Mouse (Mus musculus) adrenal gland, adult 18-20 months (tissue): ENCODE measurements around the gene Pld4. TPM values are rescaled to one million over a fixed set of nuclear protein-coding genes. Genes with fewer than 3 reads are reported as not detected.

ENCODE experiments used
- DNase-seq, 2 experiments: peaks; one replicate each; pipeline ENCODE4 v3.0.0; 2021 to 2022; ENCODE audit warnings: low spot score in 2 of 2
- long read RNA-seq, 2 experiments: library from polyadenylated mRNA; stranded (forward); transcript quantifications; one replicate each; pipeline ENCODE4 v2.0.0; 2021
- total RNA-seq, 2 experiments: library from RNA; stranded (reverse); gene quantifications; 1 replicate in 1 of 2; 2 replicates in 1 of 2; pipeline ENCODE4 v1.2.3; 2021

Pld4 gene
- total RNA-seq: 10 to 100 TPM; 11.2 to 18.1 TPM
- long read RNA-seq, experiment 1, transcript Pld4-201 (11 exons, 1,982 nt): major isoform, 16 of 20 reads
- long read RNA-seq, experiment 1, partial matches to known transcripts: 1 of 20 reads
- long read RNA-seq, experiment 1, other reads (novel, unspliced or antisense): 3 of 20 reads
- long read RNA-seq, experiment 2, transcript Pld4-201 (11 exons, 1,982 nt): major isoform, 7 of 12 reads
- long read RNA-seq, experiment 2, partial matches to known transcripts: 3 of 12 reads
- long read RNA-seq, experiment 2, other reads (novel, unspliced or antisense): 2 of 12 reads

GRCm38 (mm10) chr12:112760154-112760926 is at the start of gene Pld4:
Gene Pld4 (plus strand): TSS chr12:112760655.
- DNase-seq: peak in 1 of 2 experiments; percentile 20

DNA sequence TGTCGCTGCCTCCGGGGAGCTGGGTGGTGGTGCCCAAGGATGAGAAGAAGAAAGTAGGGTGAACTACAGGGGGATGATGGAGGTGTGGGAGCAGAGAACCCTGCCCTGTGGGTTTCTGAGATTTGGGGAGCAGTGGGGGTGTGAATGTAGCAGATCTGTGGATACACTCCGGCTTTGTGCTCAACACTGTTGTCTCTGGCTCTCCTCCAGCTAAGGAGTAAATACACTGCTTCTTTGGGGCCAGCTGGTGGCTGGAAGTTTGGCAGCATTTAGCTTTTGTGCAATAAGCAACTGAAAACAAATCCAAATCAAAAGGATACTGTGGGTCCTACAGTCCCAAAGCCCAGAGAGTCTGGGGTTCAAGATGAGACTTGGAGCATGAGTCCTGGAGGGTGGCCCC is 46.5 kb upstream of the Pld4 start:
- no peak for DNase-seq

GRCm38 (mm10) chr12:112717140-112717539 is 43.3 kb upstream of the Pld4 start:
- DNase-seq: peak; percentile 35 to 57

DNA sequence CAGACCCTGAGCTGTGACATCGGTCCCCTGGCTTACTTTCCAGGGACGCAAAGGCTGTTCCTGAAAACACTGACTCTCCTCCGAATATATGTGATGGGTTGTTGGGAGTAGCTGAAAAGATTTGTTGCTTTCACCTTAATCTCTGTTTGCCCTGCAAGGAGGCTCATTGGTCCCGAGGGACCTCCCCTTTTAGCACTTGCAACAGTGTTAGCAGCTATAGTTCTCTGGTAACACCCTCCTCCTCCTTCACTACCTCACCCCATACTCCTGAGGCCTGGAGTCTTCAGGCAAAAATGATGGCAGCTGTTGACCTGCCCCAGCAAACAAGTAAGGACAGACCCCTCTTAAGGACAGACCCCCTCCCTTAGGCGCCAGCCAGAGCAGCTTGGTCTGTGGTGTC is 41.5 kb upstream of the Pld4 start:
- no peak for DNase-seq

DNA sequence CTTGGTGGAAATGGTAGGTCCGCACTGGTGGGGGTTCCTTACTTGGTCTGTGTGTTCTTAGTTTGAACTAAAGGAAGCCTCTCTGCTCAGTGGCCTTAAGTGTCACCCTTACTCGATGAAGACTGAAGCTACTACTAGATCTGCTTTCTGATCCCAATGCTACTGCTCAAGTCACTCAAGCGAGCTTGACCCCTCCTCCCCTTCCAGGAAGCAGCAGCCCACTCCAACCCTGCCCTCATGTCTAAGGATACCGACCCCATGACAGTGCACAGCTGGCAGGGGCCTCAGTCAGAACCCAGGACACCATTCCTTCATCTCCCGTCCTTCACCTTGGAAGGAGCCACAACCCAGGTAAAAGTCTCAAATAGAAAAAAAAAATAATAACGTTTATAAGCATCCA is 40.2 kb upstream of the Pld4 start, which contains the start of gene Cep170b:
Cep170b (plus strand) TSS at position 240 of the 400 bp plus-strand sequence.
- DNase-seq: no peak

DNA sequence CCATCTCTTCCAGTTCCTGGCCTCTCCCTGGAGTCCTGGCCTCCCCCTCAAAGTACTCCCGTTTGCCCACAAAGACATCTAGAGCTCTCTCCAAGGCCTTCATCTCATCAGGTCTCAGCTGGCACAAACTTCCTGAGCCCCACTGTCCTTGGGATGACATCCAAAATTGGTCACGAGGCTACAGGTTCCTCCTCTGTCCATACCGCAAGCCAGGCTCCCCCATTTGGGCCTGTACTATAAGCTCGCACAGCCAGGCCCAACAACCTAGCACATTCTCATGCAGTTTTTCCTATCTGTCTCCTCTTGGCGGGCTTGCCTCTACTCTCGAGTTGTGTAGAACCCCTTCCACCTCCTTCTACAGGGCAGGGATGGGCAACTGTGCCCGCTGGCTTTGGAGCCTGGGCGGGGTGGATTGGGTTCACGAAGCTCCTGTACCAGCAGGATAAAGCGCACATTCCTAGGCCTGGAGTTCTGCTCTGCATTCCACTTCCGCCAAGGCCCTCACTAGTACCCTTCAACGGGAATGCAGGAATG is 39.5 kb upstream of the Pld4 start:
- DNase-seq: no peak

DNA sequence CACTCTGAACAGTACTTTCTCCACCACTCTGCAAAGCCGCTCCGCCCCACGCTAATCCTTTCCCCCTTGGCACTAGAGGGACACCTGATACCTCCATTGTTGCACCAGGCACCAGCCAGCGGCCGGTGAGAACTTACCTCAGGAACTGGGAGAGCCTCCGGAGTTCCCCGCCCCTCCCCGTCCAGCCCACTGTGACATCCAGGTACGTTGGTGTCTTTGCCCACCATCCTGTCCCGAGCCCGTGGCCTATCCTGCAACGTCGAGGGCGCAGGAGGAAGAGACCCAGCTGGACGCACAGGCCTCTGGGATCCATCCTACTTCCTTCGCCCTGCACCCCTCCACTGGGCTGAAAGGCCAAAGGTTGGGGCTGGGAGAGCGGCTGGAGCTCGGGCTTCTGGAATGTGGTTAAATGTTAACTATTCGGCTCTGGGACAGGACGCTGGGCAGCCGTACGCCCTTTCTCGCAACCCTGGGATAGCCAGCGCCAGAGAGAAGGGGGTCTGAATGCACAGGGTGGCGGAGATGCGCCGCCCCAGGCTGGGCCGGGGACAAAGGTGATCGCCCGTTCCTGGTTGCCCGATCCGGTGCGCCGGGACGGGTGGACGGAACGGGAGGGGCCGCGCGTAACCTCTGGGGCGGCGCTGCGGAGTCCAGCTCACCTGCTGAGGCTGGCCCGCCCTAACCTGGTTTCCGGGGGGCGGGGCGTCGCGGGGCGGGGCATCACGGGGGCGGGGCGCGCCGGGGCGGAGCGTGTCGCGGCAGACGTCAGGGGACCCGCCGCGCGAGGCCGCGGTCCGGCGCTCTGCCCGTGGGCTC is 38.8 kb upstream of the Pld4 start:
- peak; percentile 55 to 62 for DNase-seq

DNA sequence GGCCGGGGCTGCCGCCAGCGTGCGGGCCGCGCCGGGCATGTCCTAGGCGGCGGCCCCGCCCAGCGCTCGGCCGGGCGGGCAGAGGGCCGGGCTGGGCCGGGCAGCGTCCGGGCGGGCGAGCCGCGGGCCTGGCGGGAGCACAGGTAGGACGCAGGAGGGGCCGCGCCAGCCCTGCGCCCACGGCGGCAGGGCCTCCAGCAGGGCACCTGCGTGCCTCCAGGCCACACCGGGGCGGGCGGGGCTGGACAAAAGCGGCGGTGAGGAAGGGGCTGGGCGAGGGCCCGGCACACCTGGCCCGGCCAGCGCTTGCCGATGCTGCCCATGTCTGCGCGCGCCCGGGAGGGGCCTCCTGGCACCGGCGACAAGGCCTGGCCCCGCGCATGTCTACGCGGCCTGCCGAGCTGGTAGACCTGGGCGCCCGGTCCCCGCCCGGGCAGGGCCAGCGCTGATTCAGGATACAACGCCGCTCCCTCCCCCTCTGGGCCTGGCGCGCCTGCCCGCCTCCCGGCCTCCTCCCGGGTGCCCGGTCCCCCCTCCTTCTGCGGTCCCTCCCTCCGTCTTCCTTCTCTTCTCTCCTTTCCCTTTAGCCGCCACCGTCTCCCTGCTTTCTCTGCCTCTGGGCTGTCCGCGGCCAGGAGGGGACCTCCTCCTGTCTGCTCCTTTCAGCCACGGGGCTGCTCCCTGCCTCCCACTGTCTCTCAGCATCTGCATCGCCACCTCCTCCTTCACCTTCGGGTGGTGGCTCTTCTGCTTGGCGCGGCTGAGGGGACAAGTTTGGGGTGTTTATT is 38.0 kb upstream of the Pld4 start:
- DNase-seq: peak; percentile 62 to 66

GRCm38 (mm10) chr12:112723028-112723330 is 37.5 kb upstream of the Pld4 start:
- DNase-seq: no peak

DNA sequence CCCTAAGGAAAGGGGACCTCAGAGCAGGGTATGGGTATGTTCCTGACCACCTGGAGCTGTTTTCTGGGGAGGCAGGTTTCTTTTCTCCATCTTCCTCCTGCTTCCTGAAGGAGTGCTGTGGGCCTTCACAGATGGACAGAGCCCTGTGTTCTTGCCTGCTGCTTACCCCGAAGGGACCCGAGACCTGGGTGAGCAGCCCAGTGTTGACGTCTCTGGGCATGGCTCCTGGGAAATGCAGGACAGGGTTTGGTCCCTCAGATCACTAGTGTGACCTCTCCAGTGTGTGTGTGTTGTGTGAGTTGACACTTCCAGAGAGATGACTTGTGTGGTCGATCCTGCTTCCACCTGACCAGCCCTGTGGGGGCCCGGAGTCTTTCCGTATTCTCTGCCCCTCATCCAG is 37.0 kb upstream of the Pld4 start:
- DNase-seq: no peak

DNA sequence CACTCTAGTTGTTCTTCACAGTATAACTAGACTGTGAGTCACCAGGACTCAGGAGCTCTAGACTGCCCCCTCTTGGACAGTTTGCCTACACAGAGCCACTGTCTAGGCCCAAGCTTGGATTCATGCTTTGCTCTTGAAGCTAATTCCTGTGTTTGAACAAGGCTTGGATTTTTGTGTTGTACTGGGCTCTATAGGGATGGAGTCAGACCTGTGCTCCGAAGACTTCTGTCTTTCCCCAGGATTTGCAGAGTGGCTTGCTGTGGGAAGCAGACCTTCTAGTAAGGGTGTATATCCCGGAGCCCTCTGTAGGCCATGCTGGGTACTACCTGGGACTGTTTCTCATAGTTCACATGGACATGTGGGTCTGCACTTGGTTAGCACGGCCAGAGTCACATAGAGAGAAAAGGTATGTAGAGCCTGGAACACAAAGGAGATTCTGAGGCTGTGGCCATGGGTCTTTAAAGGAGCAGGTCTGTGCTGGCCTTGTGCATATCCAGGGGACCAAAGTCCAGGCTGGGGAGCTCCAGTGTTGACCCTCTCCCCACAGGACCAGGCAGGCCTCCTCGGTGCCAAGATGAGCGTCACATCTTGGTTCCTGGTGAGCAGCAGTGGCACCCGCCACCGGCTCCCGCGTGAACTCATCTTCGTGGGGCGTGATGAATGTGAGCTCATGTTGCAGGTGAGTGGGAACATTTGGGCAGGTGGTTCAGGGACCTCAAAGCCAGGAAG is 36.2 kb upstream of the Pld4 start:
- DNase-seq: peak; percentile 38 to 62

DNA sequence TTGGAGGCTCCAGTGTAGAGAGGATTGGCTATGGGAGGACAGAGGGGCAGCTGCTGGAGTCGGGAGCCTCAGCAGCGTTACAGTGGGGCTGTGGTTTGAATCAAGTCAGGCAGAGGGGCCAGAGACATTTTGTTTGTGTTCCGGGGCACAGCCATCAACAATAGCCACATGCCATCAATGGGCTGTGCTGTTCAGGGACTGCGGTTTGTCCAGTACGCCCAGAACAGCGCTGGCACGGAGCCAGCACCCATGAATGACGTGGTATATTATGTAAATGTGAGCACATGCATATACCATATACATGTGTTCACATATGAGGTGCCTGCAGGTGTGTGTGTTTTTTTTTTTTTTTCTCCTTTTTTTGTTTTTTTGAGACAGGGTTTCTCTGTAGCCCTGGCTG is 32.7 kb upstream of the Pld4 start:
- DNase-seq: no peak

DNA sequence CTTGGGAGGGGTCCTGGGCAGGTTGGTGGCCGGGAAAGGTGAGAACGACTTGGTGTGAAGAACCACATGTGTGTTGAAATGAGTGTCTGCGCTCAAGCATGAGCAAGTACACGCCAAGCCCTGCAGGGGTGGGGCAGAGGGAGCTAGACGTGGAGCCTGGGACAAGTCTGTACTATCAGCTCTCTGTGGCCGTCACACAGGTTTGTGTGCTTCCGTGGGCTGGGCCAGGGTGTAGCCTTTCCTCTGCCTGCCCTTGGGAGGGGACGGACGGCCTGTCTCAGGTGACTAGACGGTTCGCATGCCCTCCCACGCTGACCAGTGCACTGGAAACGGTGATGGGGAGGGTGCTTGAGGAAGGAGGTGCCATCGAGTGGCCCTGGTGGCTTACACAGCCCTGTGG is 29.6 kb upstream of the Pld4 start:
- DNase-seq: no peak

DNA sequence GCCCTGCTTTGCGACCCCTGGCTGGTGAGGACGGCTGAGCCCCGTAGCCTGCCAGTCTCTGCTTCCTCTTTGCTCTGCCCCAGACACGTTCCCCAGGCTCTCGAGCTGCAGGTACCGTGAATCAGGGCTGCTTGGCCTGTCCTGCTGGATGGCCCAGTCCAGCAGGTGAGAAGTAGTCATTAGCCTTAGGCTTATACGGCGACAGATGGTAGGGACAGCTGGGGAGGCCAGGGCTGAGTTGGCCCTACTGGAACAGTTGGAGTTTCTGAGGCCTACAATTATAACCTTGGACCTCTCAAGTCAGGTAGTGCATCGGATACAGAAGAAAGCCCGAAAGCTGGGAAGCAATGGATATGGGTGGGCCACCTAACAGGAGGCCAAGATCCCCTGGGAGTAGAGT is 27.9 kb upstream of the Pld4 start:
- DNase-seq: no peak

- no peak for DNase-seq
Observed at GRCm38 (mm10) chr12:112734108-112734820, 26.2 kb upstream of the Pld4 start.

DNA sequence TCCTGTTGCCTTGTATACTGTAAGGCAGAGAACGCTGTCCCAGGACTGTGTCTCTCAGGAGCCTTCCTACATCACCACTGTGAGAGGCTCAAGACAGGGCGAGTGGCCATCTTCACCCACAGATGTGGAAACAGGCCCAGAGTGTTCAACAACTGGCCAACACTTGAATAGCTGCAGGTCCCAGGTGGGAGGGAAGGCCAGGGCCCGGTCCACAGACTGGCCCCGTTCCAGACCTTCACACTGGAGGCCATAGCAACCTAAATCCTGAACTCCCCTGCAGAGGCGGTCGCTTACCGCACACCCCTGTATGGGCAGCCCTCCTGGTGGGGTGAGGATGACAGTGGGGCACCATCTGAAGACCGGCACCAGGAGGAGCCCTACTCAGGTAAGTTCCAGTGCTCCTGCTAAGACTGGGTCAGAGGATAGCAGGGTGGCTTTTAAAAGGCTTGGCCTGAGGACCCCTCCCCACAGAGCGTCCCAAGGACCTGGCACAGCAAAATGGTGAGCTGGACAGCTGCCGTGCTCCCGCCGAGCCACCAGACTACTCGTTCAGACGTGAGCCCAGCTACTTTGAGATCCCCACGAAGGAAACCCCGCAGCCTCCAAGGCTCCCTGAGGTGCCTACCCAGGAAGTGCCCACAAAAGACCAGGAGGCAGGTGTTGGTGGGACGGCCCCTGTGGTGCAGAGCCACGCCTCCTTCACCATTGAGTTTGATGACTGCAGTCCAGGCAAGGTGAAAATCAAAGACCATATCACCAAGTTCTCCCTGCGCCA is 25.4 kb upstream of the Pld4 start:
- DNase-seq: no peak

DNA sequence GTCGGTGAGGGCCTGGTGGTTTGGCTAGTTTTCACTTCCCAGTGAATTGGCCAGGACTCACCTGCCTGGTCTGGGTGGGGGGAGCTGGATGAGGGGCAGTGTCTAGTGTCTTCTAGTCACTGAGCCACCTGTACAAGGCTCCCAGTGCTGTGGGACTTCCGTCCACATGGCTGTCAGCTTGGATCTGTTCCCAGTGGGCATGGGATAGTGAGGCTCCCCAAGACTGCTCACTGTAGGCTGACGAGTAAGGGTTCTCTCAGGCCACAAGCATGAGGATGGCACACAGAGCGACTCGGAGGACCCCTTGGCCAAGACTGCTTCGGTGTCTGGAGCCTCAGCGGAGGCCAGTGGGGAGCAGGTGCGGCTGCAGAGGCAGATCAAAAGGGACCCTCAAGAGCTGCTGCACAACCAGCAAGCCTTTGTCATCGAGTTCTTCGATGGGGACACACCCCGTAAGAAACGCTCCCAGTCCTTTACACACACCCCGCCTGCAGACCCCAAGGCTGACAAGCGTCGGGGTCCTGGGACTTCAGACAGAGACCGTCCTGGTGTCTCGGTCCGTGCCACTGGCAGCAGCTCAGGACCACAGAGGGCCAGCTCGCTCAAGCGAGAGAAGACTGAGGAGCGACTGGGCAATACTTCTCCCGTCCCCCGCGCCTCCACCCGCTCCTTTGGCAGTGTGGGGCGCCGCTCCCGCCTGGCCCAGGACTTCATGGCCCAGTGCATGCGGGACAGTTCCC is 24.4 kb upstream of the Pld4 start:
- DNase-seq: no peak

- DNase-seq: no peak
Observed at GRCm38 (mm10) chr12:112736636-112736925, 23.9 kb upstream of the Pld4 start.
